10 mouse cellular contexts compared by ENCODE assay signal in genomic region chr8:48775531-48776037, GRCm38 (mm10).
DNase-seq lines count a peak whose midpoint lies in the region; ATAC-seq and TF ChIP-seq lines count a peak whose summit lies in the region.
"Had no signal": no experiment of that assay in that cellular context is flagged by ENCODE, and none has a peak within 500 bp of the region (broad histone marks: within the 10 kb centered on the region; RNA-seq: fewer than 3 reads in every experiment).

No protein-coding gene starts in this region.

- peaks cover 12% of the 10 kb centered on the region for H3K4me1 ChIP-seq in E14TG2a.4 (replicated peaks; ENCODE audit: low read depth, low read length)
- H3K4me1 ChIP-seq in forebrain, embryonic 14.5 days (ENCODE audit: control insufficient read depth, insufficient read depth, low read length) = peaks cover 9% of the 10 kb centered on the region; the same call in 1 of the 2 replicates
- peaks cover 24% of the 10 kb centered on the region for H3K4me1 ChIP-seq in midbrain, embryonic 12.5 days
- no peaks in the 10 kb centered on the region for H3K4me1 ChIP-seq in kidney, adult 2 months (ENCODE audit: control insufficient read depth, insufficient read depth, low read length)

- no peaks in the 10 kb centered on the region for H3K36me3 ChIP-seq in E14TG2a.4 (ENCODE audit: insufficient read depth, low read length)
- H3K36me3 ChIP-seq in forebrain, embryonic 14.5 days (ENCODE audit: control insufficient read depth, insufficient read depth, low read length) = no peaks in the 10 kb centered on the region
- H3K36me3 ChIP-seq in midbrain, embryonic 12.5 days = peaks cover 10% of the 10 kb centered on the region
- no peaks in the 10 kb centered on the region for H3K36me3 ChIP-seq in kidney, adult 2 months (ENCODE audit: control insufficient read depth, insufficient read depth, low read length)

- 3% methylated on average over 9 of the region's 9 CpGs for WGBS in forebrain, embryonic 14.5 days
- WGBS in midbrain, embryonic 12.5 days = 6% methylated on average over 9 of the region's 9 CpGs
- WGBS in kidney, adult 2 months = 22% methylated on average over 9 of the region's 9 CpGs

- TF ChIP-seq CTCF in E14TG2a.4 (conservative IDR thresholded peaks at IDR 0.05; ENCODE audit: low read length) = no peak
- no peak for TF ChIP-seq CTCF in kidney, adult 2 months (conservative IDR thresholded peaks at IDR 0.05; ENCODE audit: insufficient read depth, insufficient read length, low read depth, low read length)

- no peaks in the 10 kb centered on the region for H3K9me3 ChIP-seq in E14TG2a.4 (ENCODE audit: low read length)
- no peaks in the 10 kb centered on the region for H3K9me3 ChIP-seq in forebrain, embryonic 14.5 days (replicated peaks; ENCODE audit: control insufficient read depth, low read length)
- no peaks in the 10 kb centered on the region for H3K9me3 ChIP-seq in midbrain, embryonic 12.5 days

- peak overlapping the region; percentile 4; the same call in 1 of the 2 replicates for H3K9ac ChIP-seq in forebrain, embryonic 14.5 days (ENCODE audit: low read length)
- H3K9ac ChIP-seq in midbrain, embryonic 12.5 days (replicated peaks) = no peak overlapping the region; the same call in 1 of the 2 replicates

- H3K4me3 ChIP-seq in E14TG2a.4 (replicated peaks; ENCODE audit: low read length) = peak overlapping the region; percentile 29
- H3K4me3 ChIP-seq in forebrain, embryonic 14.5 days (ENCODE audit: low read depth, low read length) = no peak overlapping the region
- H3K4me3 ChIP-seq in midbrain, embryonic 12.5 days = peak overlapping the region; percentile 9; the same call in 1 of the 2 replicates
- no peak overlapping the region for H3K4me3 ChIP-seq in kidney, adult 2 months (ENCODE audit: insufficient read depth, low read depth, low read length)

- peak overlapping the region; percentile 28 for H3K4me2 ChIP-seq in forebrain, embryonic 14.5 days (ENCODE audit: low read length)
- H3K4me2 ChIP-seq in midbrain, embryonic 12.5 days (replicated peaks) = peak overlapping the region; percentile 47

- H3K27ac ChIP-seq in forebrain, embryonic 14.5 days (ENCODE audit: low read depth, low read length) = no peak overlapping the region
- H3K27ac ChIP-seq in midbrain, embryonic 12.5 days (replicated peaks) = peak overlapping the region; percentile 65
- no peak overlapping the region for H3K27ac ChIP-seq in kidney, adult 2 months (ENCODE audit: insufficient read depth, low read depth, low read length)

- ATAC-seq in forebrain, embryonic 14.5 days = peak; percentile 62
- peak; percentile 66 for ATAC-seq in midbrain, embryonic 12.5 days (ENCODE audit: low FRiP score, low read depth)

- peak; percentile 9 for DNase-seq in gastrocnemius, adult 18-20 months (ENCODE audit: low spot score)
- DNase-seq in gastrocnemius, postnatal 4 days (ENCODE audit: low spot score in 2 of 2) = no peak
- peak; percentile 29 for DNase-seq in forebrain, embryonic 14.5 days (ENCODE audit: low spot score)
- DNase-seq in cerebellum, adult 11-12 months = no peak
- no peak for DNase-seq in left cerebral cortex, adult 11 months (ENCODE audit: low spot score)
- DNase-seq in kidney, adult 2 months = no peak
- DNase-seq: gastrocnemius, postnatal 14 days; lung, adult 18-20 months had no signal

- TF ChIP-seq POLR2A in kidney, adult 2 months (IDR thresholded peaks at IDR 0.05; ENCODE audit: low read depth, low read length) = no peak

- H3K27me3 ChIP-seq in E14TG2a.4 (ENCODE audit: insufficient read depth, low read length) = peaks cover 4% of the 10 kb centered on the region; the same call in 1 of the 2 replicates
- no peaks in the 10 kb centered on the region for H3K27me3 ChIP-seq in forebrain, embryonic 14.5 days (replicated peaks; ENCODE audit: control insufficient read depth, insufficient read depth, low read length)
- 0 out of 2 replicates have a peak, but pooled peaks cover 2% of the 10 kb centered on the region for H3K27me3 ChIP-seq in midbrain, embryonic 12.5 days
- H3K27me3 ChIP-seq in kidney, adult 2 months (replicated peaks; ENCODE audit: control insufficient read depth, insufficient read depth, low read length) = no peaks in the 10 kb centered on the region

Comparison
In these comparisons a context has a peak if more than half of its experiments do, and no peak if none do; other contexts are left out.
1. DNase-seq: peak in gastrocnemius, adult 18-20 months (single experiment) and forebrain, embryonic 14.5 days (single experiment); none in gastrocnemius, postnatal 4 days (0 of 2), cerebellum, adult 11-12 months (single experiment), left cerebral cortex, adult 11 months (single experiment) and kidney, adult 2 months (single experiment).
2. H3K4me3 ChIP-seq: peak in E14TG2a.4 (single experiment) and midbrain, embryonic 12.5 days (single experiment); none in forebrain, embryonic 14.5 days (single experiment) and kidney, adult 2 months (single experiment).